Mouse (Mus musculus) kidney, postnatal 36 days (tissue): Measurements from ENCODE around the gene Rassf3.
A peak's percentile ranks its signal among the peaks of the same experiment; 100 is the strongest.

Experiments
- DNase-seq, 2 experiments: peaks; one replicate each; pipeline ENCODE4 v3.0.0; 2021 to 2022; ENCODE audit warnings: mixed read lengths in 2 of 2

The Rassf3 gene

DNA sequence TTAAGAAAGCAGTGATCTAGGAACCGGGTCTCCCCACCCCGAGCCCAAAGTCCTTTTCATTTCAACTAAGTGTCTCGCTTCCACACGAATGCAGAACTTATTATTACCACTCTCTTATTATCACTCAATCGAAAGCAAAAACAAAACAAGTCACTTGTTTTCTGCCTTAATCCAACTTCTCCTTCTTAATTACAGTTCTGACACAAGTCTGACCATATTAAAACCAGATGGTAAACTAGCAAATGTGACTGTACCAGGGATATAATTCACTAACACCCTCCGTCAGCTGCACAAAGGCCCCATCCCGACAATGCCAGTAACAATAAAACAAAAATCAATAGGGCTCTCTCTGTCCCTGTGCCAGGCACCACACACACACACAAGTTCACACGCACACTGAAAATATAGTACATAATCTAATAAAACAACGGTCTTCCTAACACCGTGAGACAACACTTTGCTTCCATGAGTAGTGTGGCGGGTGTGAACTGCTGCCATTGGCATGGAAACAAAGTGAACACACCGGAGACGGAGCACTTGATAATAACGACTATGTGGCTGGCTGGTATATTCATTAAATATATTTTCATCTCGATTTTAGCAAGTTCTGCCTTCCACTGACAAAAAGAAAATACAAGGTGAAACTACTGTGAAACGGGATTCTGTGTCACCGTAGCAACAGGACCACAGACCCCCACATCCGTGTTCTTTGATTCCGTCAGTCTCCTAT, 16.9 kb downstream of the Rassf3 start:
- DNase-seq, result no peak

GRCm38 (mm10) chr10:121458408-121458807, 17.7 kb downstream of the Rassf3 start:
- no peak for DNase-seq

GRCm38 (mm10) chr10:121457381-121457780, 18.8 kb downstream of the Rassf3 start:
- DNase-seq, result peak; percentile 54 to 58

- no peak for DNase-seq
These were observed 20.6 kb downstream of the Rassf3 start for GRCm38 (mm10) chr10:121455517-121455916.

GRCm38 (mm10) chr10:121454708-121455475, 21.3 kb downstream of the Rassf3 start:
- DNase-seq, result no peak

- DNase-seq, result no peak
These were observed 22.1 kb downstream of the Rassf3 start for GRCm38 (mm10) chr10:121454033-121454432.

DNA sequence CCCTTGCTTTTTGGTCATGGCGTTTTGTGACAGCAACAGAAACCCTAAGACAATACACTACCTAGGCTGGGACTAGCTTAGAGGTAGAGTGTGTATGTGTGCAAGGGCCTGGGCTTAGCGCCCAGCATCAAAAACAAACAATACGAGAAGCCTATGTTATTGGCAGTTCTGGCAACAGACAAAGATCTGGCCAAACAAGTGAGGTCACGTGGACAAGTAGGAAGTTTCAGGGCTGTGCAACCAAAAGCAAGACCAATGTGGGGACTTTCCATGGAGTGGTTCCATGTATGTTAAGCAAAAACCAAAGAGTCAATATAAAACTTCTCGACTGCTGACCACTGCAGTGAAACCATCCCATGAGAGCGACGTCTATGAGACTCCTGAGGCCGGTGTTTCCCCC, 30.3 kb downstream of the Rassf3 start:
- DNase-seq, result no peak

DNA sequence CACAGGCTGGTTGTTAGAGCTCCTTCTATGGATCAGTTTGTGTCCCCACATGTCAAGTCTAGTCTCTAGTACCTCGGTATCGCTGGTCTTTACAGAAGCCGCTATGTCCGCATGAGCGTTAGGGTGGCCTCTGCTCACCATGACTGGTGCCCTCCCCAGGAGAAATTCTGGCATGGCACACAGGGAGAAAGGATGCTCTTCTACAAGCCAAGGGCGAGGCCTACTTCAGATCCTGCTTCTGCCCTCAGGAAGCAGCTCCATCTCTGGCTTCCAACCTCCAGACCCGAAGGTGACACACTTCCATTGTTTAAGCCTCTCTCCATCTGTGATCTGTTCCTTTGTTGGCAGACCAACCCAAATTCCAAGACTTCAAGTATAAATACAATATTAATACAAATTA, 31.9 kb downstream of the Rassf3 start:
- DNase-seq, result peak; percentile 44 to 45

DNA sequence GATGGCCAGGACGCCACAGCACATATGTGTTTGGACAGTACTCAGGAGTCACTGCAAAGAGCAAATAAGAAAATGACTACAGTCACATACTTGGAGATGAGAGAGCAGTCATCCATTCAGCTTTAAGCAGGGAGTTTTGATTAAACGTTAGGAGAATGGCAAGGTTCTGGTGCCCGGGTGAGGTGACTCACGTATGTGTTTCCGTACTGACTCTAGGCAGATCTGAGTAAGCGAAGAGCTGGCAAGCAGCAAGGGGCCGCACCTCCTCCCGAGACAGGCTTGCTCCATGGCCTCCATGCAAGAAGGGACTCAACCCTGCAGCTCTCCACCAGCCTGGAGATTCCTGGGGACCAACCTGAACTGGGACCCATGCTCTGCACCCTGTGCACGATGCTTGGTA, 32.4 kb downstream of the Rassf3 start:
- DNase-seq, result no peak

DNA sequence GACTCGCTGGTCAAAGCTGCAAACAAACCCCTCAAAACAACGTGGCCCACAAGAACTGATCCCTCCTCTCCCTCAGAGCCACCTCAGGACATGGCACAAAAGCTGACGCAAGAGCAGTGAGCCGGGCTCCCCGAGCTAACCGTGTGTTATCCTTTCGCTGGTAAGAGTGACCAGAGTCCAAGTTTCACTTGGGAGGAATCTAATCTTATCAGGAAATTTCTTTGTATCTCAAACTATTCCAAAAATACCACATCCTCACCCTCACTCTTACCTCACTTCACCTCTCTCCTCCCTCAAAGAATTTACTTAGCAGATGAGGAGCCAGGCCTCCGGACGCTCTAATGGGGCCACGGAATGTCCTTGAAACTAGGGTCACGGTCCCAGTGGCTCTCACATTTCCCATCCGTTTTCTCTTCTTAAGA, 36.8 kb downstream of the Rassf3 start:
- DNase-seq, result peak; percentile 43 to 49

GRCm38 (mm10) chr10:121438109-121438508, 38.0 kb downstream of the Rassf3 start:
- no peak for DNase-seq

- no peak for DNase-seq
These were observed 39.5 kb downstream of the Rassf3 start for GRCm38 (mm10) chr10:121436693-121437092.

- DNase-seq, result no peak
These were observed 39.9 kb downstream of the Rassf3 start for GRCm38 (mm10) chr10:121436258-121436645.

DNA sequence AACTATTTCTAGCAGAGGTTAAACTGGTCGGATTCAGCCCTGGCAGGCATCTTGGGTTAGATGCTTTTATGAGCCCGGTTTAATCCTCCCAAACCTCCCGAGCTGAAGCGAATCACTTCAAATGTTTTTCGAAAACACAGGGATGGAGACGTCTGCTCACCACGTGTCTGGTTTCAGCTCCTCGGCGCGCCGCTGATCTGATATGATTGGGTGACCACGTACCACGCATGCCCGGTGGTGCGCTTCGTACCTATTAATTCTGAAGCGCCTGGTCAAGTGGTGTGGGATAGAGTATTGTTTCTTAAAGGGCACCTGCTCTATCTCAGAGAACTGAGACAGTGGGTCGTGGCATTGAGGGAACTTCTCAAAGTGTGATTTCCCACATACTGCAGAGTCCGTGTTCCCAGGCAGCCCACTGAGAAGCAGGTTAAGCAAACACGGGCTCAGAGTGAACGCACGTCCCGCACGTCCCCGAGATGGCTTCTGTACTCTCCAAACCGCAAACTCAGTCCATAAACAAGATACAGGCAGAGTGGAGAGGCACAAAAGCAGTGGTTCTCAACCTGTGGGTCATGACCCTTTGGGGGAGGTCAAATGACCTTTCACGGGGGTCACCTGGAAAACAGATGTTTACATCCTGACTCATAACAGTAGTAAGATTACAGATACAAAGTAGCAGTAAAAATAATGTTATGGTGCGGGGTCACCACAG, 40.4 kb downstream of the Rassf3 start:
- DNase-seq, result peak; percentile 72 to 78

DNA sequence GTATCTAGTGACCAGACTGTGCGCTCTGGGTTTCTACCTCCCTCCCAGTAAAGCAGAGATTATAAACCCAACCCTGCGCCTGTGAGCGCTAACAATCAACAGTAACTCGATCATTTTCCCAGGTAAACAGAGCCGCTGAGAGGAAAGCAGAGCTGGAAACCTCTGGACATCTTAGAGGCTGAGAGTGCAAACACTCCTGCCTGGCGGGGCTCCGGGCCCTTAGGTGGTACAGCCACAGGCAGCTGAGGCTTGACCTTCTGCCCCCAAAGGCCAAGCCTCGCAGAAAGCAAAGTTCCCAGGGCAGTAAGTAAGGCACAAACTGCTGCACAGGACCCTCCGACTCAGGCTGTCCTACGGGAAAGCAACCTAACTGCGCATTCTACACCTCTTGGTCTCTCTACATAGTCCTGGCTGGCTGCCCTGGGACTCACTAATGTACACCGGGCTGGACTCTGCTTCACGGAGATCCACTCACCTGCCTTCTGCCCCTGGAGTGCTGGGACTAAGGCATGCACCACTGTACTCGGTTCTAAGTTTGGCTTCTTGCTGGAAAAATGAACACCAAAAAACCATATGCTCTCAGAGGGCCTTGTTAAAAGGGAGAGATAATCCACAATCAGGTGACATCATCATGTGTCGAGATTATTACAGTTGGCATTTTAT, 41.6 kb downstream of the Rassf3 start:
- DNase-seq, result no peak

- DNase-seq, result no peak
These were observed 43.4 kb downstream of the Rassf3 start for GRCm38 (mm10) chr10:121432635-121433280.

DNA sequence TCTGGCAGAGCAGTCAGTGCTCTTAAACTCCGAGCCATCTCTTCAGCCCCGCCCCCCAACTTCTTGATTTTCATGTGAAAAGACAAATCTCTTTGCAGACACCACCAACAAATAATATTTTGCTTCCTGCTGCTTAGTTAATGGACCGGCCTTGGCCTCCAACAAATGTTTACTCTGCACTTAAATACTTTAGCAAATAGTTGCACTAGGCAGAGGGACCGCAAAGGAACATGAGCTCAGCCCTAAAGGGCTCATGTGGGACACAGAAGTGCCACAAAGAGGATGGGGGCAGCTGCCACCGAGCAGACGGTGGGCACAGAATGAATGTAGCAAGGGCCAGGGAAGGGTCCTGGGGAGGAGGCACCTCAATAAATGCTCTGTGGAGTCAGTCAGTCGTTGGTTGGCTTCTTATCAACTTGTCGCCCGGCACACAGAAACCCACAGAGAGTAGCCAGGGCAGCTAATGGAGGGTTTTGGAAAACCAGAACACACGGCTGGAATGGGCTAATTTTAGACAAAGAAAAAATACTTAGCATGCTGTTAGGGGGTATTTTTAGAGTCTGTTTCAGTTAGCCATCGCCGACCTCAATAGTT, 44.0 kb downstream of the Rassf3 start:
- DNase-seq, result peak in 1 of 2 experiments; percentile 61

- no peak for DNase-seq
These were observed 45.2 kb downstream of the Rassf3 start for GRCm38 (mm10) chr10:121430764-121431540.

GRCm38 (mm10) chr10:121429981-121430682, 46.0 kb downstream of the Rassf3 start:
- peak; percentile 71 to 78 for DNase-seq

GRCm38 (mm10) chr10:121429581-121429980, 46.6 kb downstream of the Rassf3 start:
- DNase-seq, result no peak

- DNase-seq, result peak; percentile 61 to 78
These were observed 47.1 kb downstream of the Rassf3 start for GRCm38 (mm10) chr10:121429089-121429488.
